Mouse (Mus musculus) heart, embryonic 15.5 days (tissue): ENCODE results near the gene Arhgap25. TPM values are rescaled to one million over a fixed set of nuclear protein-coding genes. Genes with fewer than 3 reads are reported as not detected.

Experiments used
- ATAC-seq: fragments of 200-750 bp; cut with Nextera tagmentation; replicated peaks from 2 replicates; pipeline ENCODE4 v1.8.0; 2017; ENCODE audit warnings: low read depth, moderate TSS enrichment; ENCODE audit not compliant: insufficient number of reproducible peaks, insufficient read depth, low FRiP score
- H3K27ac ChIP-seq: fragments of 300-500 bp; sonication (generic); 2 replicates; pipeline ENCODE4 v1.5.1; 2015; ENCODE audit warnings: mild to moderate bottlenecking, inconsistent platforms
- H3K27me3 ChIP-seq: fragments of 300-500 bp; sonication (generic); 2 replicates; pipeline ENCODE4 v1.6.1; 2015; ENCODE audit warnings: inconsistent platforms
- H3K36me3 ChIP-seq: fragments of 300-500 bp; sonication (generic); 2 replicates; pipeline ENCODE4 v1.6.1; 2015; ENCODE audit warnings: mild to moderate bottlenecking, inconsistent platforms
- H3K4me1 ChIP-seq: fragments of 300-500 bp; sonication (generic); replicated peaks from 2 replicates; pipeline ENCODE4 v1.6.1; 2015; ENCODE audit warnings: inconsistent platforms
- H3K4me2 ChIP-seq: fragments of 300-500 bp; sonication (generic); 2 replicates; pipeline ENCODE4 v1.6.1; 2015; ENCODE audit warnings: inconsistent platforms, mild to moderate bottlenecking, moderate library complexity
- H3K4me3 ChIP-seq: fragments of 300-500 bp; sonication (generic); 2 replicates; pipeline ENCODE4 v1.5.1; 2015; ENCODE audit warnings: mild to moderate bottlenecking, inconsistent platforms
- H3K9ac ChIP-seq: fragments of 300-500 bp; sonication (generic); 2 replicates; pipeline ENCODE4 v1.6.1; 2015; ENCODE audit warnings: mild to moderate bottlenecking, inconsistent platforms
- H3K9me3 ChIP-seq: fragments of 300-500 bp; sonication (generic); replicated peaks from 2 replicates; pipeline ENCODE4 v1.6.1; 2016; ENCODE audit warnings: inconsistent platforms
- WGBS: fragments of 180-500 bp; shearing (Covaris S2); methylation state at CpG from one replicate; pipeline ENCODE4 v1.1.7; 2015; ENCODE audit warnings: mixed read lengths; 5-methylcytosine and 5-hydroxymethylcytosine counted together
- polyA plus RNA-seq: library from polyadenylated mRNA; unstranded; fragments of >200 nt; fragmentation: Nextera tagmentation; extraction: Ambion mirVana; gene quantifications from 2 replicates; pipeline ENCODE4 v1.2.1, GENCODE M21; 2015

Arhgap25 gene
- polyA plus RNA-seq, 1 experiment from 2014 or later: 3.5 TPM

DNA sequence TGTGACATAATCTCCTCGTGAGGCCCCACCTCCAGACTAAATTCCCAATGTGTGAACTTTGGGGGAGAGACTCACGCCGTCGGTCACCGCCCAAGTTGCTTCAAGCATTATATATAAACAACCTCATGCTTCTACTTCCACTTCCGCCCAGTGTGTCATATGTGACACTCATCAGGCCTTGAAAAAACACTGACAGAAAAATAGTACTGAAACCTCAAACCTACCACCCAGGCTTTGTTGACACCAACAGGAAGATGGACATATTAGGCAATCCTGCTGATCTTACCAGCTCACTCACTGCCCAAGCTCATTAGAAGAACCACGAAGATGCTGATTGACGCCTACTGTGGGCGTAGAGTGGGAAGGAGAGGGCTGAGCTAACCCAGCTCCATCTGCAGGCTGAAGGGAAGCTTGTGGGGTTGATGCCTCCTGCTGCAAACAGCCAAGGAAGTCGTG, 30.2 kb downstream of the Arhgap25 start:
- Histone ChIP-seq H3K4me2 (no peak overlapping the region), H3K9me3 (no peaks in the 10 kb centered on the region), H3K4me3 (no peak overlapping the region), H3K9ac (no peak overlapping the region), H3K4me1 (peaks cover 4% of the 10 kb centered on the region; the same call in 1 of the 2 replicates), H3K27me3 (peaks cover 9% of the 10 kb centered on the region), H3K36me3 (no peaks in the 10 kb centered on the region), H3K27ac (no peak overlapping the region)
- ATAC-seq: no peak
- WGBS: 40% methylated on average over 10 of the region's 10 CpGs

DNA sequence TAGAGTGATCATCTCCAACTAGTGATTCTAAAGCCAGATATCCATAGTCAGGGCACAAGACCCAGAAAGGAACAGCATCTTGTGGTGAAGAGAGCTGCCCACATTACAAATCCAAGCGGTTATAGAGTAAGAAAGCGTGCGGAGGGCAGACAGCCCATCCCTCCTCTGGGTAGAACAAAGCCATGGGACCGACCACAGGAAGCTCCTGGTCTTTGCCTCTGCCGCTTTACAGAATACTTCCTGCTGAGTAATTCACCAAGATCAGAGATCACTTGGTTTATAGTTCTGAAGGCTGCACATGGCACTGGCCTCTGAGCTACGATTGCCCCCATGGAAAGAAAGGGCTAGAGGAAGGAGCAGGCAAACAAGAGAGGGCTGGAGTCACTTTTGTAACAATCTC, 30.6 kb downstream of the Arhgap25 start:
- Histone ChIP-seq H3K4me1 (peaks cover 4% of the 10 kb centered on the region; the same call in 1 of the 2 replicates), H3K9me3 (no peaks in the 10 kb centered on the region), H3K4me2 (no peak overlapping the region), H3K27ac (no peak overlapping the region), H3K9ac (no peak overlapping the region), H3K36me3 (no peaks in the 10 kb centered on the region), H3K27me3 (peaks cover 13% of the 10 kb centered on the region), H3K4me3 (no peak overlapping the region)
- ATAC-seq: no peak
- WGBS: 63% methylated on average over 6 of the region's 6 CpGs

DNA sequence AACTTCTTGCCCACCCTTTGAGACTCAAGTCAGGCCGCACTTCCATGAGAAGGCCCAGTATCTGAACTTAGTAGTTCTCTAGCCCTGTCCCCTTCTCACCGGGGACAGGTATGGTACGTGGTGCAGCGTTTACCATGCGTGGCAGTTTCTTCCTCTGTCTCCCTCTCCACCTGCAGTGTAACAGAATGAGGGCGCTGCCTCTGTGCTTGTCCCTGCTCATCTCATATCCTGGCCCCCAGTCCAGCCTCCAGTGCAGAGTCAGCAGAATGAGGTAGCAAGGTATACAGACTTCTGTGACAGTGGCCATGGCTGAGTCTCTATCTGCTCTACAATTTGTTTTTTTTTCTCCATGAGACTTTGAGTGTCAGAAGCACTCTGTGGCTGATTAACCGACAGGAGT, 32.4 kb downstream of the Arhgap25 start:
- Histone ChIP-seq H3K36me3 (no peaks in the 10 kb centered on the region), H3K27ac (no peak overlapping the region), H3K4me3 (no peak overlapping the region), H3K9ac (no peak overlapping the region), H3K27me3 (peaks cover 15% of the 10 kb centered on the region), H3K4me2 (no peak overlapping the region), H3K9me3 (no peaks in the 10 kb centered on the region), H3K4me1 (peaks cover 4% of the 10 kb centered on the region; the same call in 1 of the 2 replicates)
- ATAC-seq: no peak
- WGBS: 80% methylated on average over 7 of the region's 7 CpGs

DNA sequence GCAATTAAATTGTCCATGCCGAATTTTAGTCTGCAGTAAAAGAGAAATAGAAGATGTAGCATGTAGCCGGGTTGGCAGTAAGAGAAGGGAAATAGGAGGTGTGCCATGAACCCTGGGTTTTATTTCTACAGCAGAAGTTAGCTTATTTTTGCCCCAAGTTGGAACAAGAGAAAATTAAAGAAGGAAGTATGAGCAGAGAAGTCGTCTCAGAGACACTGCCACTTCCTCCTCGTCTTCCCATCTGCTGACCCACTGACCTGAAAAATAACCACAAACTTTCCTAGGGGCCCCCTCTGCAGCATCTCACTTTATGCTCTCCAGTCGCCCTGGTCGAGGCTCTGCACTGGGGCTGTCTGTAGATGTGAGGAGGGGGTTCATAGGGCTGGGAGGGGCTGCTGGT, 33.3 kb downstream of the Arhgap25 start:
- H3K9ac ChIP-seq: no peak overlapping the region
- H3K27me3 ChIP-seq: peaks cover 18% of the 10 kb centered on the region

DNA sequence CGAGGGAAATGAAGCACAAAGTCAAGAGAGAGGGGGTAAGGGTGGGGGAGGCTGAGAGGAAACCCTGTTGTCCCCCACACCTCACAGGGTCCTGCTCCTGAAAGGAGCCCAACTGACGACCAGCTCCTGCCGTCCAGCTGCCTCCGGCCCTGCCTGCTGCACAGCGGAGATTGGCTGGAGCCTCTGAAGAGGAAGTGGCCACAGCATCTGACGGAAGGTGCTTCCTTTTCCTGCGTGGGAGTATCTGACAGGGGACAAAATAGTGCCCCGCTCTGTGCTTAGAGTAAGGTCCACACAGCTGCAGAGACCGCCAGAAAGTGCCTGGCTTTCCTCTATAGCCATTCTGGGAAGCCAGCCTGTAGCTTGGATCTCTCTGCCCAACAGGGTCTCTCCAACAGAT, 36.9 kb downstream of the Arhgap25 start:
- Histone ChIP-seq H3K27ac (peak overlapping the region; percentile 48; the same call in 1 of the 2 replicates), H3K4me3 (peak overlapping the region; percentile 37), H3K36me3 (no peaks in the 10 kb centered on the region), H3K4me2 (peak overlapping the region; percentile 45), H3K27me3 (peaks cover 15% of the 10 kb centered on the region), H3K9me3 (no peaks in the 10 kb centered on the region), H3K4me1 (no peaks in the 10 kb centered on the region), H3K9ac (no peak overlapping the region)
- ATAC-seq: 0 out of 2 replicates have a peak, but pooled peaks have one; percentile 39
- 51% methylated on average over 9 of the region's 9 CpGs for WGBS

More for the DNA sequence above, 33.3 kb downstream of the Arhgap25 start:
- peaks cover 4% of the 10 kb centered on the region; the same call in 1 of the 2 replicates for H3K4me1 ChIP-seq
- no peaks in the 10 kb centered on the region for H3K9me3 ChIP-seq
- 58% methylated on average over 6 of the region's 6 CpGs for WGBS
- H3K4me2 ChIP-seq: no peak overlapping the region
- no peaks in the 10 kb centered on the region for H3K36me3 ChIP-seq
- no peak overlapping the region for H3K4me3 ChIP-seq
- H3K27ac ChIP-seq: no peak overlapping the region
- ATAC-seq: no peak

DNA sequence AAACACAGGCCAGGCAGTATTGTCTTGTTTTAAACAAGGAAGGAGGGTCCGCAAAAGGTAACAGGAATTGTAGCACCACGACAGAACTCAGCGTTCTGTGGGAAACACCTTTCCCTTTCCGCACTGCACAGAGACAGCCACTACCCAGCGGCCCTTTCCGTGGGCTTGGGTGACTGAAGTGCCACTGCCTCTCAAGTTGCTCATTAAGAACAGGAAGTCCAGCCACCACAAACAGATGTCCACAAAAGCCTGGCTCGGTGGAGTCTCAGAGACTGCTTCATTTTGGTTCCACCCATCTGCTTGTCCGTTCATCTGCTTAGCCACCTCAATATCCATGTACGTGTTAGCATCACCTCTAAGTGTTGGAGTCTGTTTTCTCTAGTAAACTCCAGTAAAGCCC, 38.7 kb downstream of the Arhgap25 start:
- Histone ChIP-seq H3K27ac (no peak overlapping the region), H3K4me3 (peak overlapping the region; percentile 37; the same call in 1 of the 2 replicates), H3K27me3 (peaks cover 9% of the 10 kb centered on the region; the same call in 1 of the 2 replicates), H3K36me3 (no peaks in the 10 kb centered on the region), H3K9ac (no peak overlapping the region), H3K9me3 (no peaks in the 10 kb centered on the region), H3K4me1 (no peaks in the 10 kb centered on the region), H3K4me2 (peak overlapping the region; percentile 45)
- no peak for ATAC-seq
- 64% methylated on average over 9 of the region's 9 CpGs for WGBS

DNA sequence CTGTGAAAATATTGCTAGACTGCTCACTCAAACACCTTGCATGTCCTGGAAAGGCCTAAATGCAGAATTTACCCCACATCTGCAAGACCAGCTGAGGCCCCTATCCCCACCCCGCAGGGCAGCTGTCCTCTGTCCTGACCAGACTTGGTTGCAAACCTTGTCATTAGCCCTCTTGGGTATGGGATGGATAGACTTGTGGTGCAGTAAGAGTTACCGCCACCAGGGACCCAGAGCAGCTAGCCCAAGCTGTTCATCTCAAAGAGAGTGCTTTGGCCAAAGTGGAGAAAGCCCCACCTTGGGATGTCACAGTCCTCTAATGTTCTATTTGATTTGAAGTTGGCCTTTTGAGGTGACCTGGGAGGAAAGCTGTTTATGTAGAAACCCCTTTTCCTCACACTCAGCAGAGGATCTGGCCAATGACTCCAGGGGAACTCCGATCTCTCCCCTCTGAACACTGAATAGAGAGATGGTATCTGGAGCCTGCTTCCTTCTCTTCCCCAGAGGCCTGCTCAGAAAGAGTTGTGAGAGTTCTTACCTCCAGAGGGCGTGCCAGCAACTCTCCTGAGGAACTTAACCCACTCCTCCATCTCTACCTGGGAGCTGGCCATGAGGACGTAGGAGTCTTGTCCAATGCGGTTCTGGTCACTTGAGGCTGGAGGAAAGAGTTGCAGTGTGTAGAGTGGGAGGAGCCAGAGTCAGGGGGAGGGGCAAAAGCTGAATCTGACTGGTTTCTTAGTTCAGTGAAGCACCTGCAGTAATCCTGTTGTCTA, 45.2 kb downstream of the Arhgap25 start:
- Histone ChIP-seq H3K4me3 (no peak overlapping the region), H3K4me2 (no peak overlapping the region), H3K27ac (no peak overlapping the region), H3K27me3 (peaks cover 5% of the 10 kb centered on the region), H3K36me3 (no peaks in the 10 kb centered on the region), H3K9ac (no peak overlapping the region), H3K9me3 (no peaks in the 10 kb centered on the region), H3K4me1 (no peaks in the 10 kb centered on the region)
- no peak for ATAC-seq
- 62% methylated on average over 6 of the region's 6 CpGs for WGBS

DNA sequence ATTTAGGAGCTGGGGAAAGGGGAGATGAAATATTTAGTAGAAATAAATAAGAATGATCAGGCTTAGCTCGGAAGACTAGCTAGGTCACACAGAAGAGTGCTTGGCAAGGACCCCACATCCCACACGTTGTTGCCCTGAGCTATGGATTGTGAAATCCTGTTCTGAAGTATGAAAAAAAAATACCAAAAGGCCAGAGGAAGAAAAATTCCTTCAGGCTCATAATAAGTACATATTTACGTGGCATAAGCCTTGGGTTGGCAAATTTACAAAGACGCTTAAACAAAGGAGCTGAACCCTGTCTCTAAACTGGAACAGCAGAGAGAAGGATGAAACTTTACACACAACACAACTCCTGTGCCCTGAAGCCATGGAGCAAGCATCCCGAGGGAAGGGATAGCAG, 48.3 kb downstream of the Arhgap25 start:
- ATAC-seq: no peak
- Histone ChIP-seq H3K4me3 (no peak overlapping the region), H3K27me3 (peaks cover 5% of the 10 kb centered on the region), H3K36me3 (peaks cover 6% of the 10 kb centered on the region; the same call in 1 of the 2 replicates), H3K9me3 (no peaks in the 10 kb centered on the region), H3K4me1 (no peaks in the 10 kb centered on the region), H3K4me2 (no peak overlapping the region), H3K27ac (no peak overlapping the region), H3K9ac (no peak overlapping the region)
- 67% methylated on average over 5 of the region's 5 CpGs for WGBS

DNA sequence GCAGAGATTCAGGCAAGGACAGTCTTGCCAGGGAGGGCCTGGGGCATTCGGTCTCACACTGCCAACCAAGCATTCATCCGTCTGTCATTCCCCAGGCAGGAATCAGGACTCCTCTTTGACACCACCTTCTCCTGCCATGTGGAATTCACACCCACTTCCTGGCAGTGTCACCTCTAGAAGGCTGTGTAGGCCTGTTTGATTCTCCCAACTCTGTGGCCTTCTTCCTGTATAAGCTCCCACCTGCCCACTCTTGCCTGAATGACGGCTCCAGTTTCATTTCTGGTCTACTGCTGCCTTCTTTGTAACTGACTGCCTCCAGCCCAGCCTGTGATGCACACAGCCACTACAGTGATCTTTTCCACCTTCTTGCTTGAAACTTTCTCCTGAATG, 49.2 kb downstream of the Arhgap25 start:
- Histone ChIP-seq H3K27me3 (peaks cover 5% of the 10 kb centered on the region), H3K36me3 (peaks cover 6% of the 10 kb centered on the region; the same call in 1 of the 2 replicates), H3K4me3 (no peak overlapping the region), H3K4me1 (no peaks in the 10 kb centered on the region; the same call in none of the 2 replicates), H3K9me3 (no peaks in the 10 kb centered on the region), H3K9ac (no peak overlapping the region), H3K27ac (peak overlapping the region; percentile 21; the same call in 1 of the 2 replicates), H3K4me2 (no peak overlapping the region)
- ATAC-seq: no peak
- 70% methylated on average over 3 of the region's 3 CpGs for WGBS

DNA sequence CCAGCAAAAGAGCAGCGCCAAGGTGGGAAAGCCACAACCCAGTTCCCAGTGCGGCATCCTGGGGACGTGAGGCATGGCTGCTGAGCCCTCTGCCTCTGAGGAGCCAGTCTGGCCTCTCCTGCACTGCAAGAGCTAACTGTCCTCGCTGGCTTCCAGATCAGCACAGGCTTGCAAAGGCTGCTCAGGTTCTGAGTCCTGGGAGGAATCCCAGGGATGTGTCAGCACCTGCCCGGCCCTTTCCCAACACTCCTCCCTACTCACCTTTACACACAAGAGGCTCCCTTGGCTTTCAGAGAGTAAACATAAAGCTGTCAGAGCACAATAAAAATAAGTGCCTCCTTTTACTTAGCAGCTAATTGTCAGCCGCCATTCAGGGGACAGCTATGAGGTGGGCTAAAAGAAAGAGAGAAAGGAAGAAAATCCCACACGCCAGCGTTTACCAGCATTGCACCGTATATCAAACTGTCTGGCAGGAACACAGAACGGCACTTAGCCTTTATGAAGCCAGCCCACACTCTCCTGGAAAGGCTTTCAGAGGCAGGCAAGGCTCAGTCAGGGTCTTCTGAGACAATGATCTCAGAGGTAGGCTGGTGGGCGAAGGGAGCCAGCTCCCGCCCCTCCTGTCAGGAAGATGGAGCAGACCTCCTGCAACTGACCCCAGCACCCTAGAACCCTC, 49.7 kb downstream of the Arhgap25 start:
- H3K4me3 ChIP-seq: no peak overlapping the region
- peaks cover 5% of the 10 kb centered on the region for H3K27me3 ChIP-seq
- no peaks in the 10 kb centered on the region for H3K9me3 ChIP-seq
- 67% methylated on average over 12 of the region's 12 CpGs for WGBS
- H3K36me3 ChIP-seq: peaks cover 6% of the 10 kb centered on the region; the same call in 1 of the 2 replicates
- no peak overlapping the region for H3K9ac ChIP-seq
- no peak overlapping the region for H3K4me2 ChIP-seq
- no peak for ATAC-seq
- no peaks in the 10 kb centered on the region; the same call in none of the 2 replicates for H3K4me1 ChIP-seq
- H3K27ac ChIP-seq: peak overlapping the region; percentile 21; the same call in 1 of the 2 replicates

DNA sequence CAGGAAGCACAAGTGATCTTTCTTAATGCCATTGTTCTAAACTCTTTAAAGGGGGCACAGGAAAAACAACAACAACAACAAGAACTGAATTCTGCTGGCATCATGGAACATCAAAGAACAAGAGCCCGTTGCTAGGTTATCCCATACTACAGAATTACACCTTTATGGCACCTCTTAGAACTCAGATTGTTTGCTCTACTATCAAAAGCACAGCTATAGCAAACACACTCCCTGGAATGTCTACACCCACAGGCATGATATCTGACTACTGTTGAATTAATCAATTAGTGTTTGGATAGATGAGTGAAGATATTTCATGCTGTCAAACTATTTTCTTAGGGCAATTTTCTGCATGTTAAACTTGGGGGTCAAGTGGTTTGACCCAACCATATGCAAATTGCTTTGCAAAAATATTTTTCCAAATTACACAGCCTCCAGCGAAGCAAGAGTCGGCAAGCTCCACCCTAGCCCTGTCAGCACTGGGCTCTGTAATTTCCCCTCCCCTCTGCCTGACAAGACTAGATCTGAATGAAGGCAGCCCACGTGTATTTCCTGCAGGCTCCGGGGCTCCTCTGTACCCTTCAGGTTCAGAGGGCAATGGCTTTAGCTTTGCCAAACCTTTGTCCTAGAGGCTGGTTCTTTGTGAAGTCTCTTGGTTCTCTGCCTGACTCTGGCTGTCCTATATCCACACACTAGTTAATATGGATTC, 53.6 kb downstream of the Arhgap25 start:
- no peaks in the 10 kb centered on the region; the same call in none of the 2 replicates for H3K4me1 ChIP-seq
- no peak overlapping the region for H3K4me3 ChIP-seq
- H3K27ac ChIP-seq: no peak overlapping the region
- peaks cover 6% of the 10 kb centered on the region; the same call in 1 of the 2 replicates for H3K36me3 ChIP-seq
- no peak for ATAC-seq
- no peak overlapping the region for H3K9ac ChIP-seq
- H3K4me2 ChIP-seq: no peak overlapping the region
- WGBS: 38% methylated on average over 5 of the region's 5 CpGs
- H3K27me3 ChIP-seq: peaks cover 16% of the 10 kb centered on the region
- no peaks in the 10 kb centered on the region for H3K9me3 ChIP-seq
